Mouse (Mus musculus) thymus, adult 18-20 months (tissue): ENCODE data around the gene Glyatl3.

ENCODE experiments used
- DNase-seq, 2 experiments: peaks; one replicate each; pipeline ENCODE4 v3.0.0; 2022; ENCODE audit warnings: mixed read lengths in 2 of 2

Glyatl3 gene

GRCm38 (mm10) chr17:40914250-40914649 lies at the start of gene Glyatl3:
Glyatl3 (minus strand) TSS chr17:40914350.
- no peak for DNase-seq

- DNase-seq, result no peak
Observed at GRCm38 (mm10) chr17:40948518-40948917, 34.4 kb upstream of the Glyatl3 start.

GRCm38 (mm10) chr17:40934420-40935231 lies 20.5 kb upstream of the Glyatl3 start, which contains the start of the genes Mut and Cenpq:
Mut (plus strand) TSS chr17:40934685.
Cenpq (minus strand) TSS chr17:40935047.
- peak; percentile 92 to 95 for DNase-seq

DNA sequence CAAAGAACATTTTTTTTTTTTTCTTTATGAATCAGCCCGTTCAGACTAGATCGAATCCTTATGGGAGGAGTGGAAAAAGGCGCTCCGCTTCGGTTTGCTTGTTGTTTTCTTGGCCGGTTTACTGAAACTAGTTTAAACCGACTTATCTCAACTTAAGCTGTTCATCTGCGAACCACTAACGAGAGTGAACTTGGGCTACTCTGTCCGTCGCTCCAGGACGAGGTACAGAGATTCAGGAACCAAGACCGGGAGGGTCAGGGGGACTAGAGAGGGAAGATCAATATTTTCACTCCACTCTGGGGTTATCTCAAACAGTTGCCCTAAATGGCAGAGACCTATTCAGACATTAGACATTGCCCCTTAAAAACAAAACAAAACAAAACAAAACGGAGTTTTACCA lies 19.8 kb upstream of the Glyatl3 start:
- no peak for DNase-seq

GRCm38 (mm10) chr17:40915499-40915898 lies 1.3 kb upstream of the Glyatl3 start:
- no peak for DNase-seq

- DNase-seq, result no peak
Observed at GRCm38 (mm10) chr17:40904721-40905154, 9.4 kb downstream of the Glyatl3 start.

- DNase-seq, result no peak
Observed at GRCm38 (mm10) chr17:40904056-40904597, 10.0 kb downstream of the Glyatl3 start.

DNA sequence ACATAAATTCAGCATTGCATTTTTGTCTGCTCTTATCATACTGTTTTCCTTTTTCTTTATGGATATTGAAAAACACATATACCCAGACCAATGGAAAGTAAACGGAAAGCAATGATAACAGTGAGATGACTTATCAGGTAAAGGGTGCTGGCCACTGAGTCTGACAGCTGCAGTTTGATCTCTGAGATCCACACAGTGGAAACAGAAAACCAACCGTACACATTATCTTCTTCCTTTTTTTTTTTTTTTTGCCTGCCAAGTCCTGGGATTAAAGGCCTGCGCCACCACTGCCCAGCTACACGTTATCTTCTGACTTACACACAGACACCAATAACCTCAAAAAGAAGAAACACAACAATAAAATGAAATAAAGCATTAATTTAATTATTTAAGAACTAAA lies 10.8 kb downstream of the Glyatl3 start:
- no peak for DNase-seq

DNA sequence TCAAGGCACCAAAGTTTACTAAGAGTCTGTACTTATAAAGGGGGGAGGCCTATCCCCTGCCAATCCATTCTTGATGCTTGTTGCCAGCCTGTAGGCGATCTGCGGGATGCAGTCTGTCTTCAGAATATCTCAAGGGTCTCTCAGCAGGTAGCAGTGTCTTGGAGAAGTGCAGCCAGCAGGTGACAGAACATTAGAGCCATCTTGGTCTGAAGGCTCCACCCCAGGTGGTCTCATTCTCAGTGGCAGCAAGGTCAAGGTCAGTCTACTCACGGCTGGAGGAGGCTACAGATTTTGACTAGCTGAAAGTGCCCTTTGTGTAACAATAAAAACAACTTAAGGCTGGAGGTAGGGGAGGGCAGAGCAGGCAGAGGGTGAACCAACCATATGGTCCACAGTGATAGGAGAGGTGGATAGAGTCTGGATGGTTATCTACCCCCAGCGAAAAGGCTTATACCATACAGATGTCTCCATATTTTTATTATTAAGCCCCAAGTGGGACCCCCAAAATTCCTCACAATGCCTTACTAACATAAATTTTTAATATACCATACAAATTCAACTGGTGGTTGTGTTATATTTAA lies 14.3 kb downstream of the Glyatl3 start:
- DNase-seq, result no peak

DNA sequence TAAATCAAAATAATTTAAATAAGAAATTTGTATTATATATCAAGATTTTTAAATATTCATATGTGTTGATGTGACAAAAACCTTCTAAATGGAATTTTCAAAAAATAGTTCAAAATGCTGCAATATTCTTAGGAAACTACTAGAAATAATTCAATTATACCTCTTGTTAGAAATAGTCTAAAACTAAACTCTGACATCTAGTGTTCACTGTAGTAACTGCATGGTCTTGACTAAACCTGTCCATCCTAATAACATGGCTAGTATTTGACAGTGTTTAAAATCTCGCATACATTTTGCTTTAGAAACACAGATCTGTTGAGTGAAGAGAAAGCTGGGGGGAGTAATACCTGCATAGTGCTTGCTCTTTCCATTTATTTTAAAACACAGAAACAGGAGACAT lies 17.3 kb downstream of the Glyatl3 start:
- no peak for DNase-seq

DNA sequence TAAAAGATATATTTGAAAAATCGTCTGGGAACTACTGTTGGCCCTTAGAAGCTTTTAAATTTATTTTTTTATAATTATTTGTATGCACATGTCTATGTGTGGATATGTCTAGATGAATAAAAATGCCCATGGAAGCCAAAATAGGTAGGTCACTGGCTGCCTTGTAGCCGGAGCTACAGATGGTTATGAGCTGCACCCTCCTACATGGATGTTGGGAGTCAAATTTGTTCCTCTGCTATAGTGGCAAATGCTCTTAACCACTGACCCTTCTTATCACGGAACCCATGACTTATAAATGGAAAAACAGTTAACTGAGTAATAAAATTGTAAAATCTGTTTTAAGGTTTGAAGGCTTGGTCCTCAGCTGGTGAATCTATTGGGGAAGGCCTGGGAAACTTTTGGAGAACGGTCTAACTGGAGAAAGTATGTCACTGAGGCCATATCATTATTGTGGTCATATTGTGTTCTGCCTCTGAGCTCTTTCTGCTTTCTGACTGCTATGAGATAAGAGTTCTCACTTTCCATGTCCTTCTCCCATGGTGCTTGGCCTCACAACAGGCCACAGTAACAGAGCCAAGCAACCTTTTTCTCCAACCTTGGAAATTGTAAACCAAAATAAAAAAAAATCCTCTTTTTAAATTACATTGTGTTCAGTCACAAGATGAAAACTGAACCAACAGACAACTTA lies 26.2 kb downstream of the Glyatl3 start:
- DNase-seq, result no peak

DNA sequence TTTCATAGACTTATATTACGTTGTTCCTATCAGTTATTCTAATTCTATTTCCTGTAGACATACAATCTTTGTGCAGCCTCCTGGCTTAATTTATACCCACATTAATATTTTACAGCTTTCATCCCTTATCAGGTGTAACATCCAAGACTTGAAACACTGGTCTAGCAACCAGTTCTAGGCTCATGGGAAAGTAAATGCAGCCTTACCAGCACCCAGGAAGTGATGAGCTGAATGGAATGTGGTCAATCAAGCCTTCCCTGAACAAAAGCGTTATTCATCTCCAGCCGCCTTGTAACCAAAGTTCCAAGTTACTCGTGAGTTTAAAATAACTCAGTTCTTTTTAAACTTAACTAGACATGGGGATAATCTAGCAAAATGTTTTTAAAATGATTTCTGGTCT lies 29.0 kb downstream of the Glyatl3 start:
- DNase-seq, result no peak

- no peak for DNase-seq
Observed at GRCm38 (mm10) chr17:40882172-40882571, 32.0 kb downstream of the Glyatl3 start.

DNA sequence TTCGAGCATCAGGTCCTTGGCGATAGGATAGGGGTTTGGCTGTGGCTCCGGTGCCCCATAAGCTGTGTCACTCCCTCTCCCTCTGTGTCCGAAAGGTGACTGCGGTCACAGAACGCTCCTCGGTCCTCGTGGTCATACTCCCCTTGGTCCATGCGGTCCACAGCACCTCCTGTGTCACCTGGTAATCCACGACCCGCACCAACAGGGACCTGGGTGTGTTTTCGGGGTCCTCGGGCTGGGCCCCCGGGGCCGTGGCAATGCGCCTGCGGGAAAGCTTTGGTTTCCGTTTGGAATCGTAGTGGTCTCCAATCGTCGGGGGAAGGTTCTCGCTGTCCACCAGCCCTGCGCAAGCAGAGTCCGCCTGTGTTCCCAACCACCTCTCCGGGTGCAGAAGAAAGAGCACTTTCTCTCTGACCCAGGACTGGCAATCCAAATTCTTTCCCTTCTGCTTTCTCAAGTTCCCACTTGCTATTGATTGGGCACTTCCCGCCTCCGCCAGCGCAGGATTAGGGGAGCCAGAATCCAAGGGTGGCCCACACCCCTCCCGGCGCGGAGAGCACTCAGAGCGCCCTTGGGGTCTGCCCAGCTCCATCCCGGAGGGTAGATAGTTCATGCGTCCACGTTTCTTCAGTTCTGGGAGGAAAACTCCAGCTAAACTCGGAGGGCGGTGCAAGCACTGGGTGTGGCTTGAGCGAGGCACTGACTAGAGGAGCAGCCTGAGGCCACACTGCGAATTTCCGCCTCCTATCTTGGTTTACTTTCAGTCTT lies 34.0 kb downstream of the Glyatl3 start, which contains the start of gene 9130008F23Rik:
TSS of gene 9130008F23Rik (minus strand) at position 636 of the 768 bp plus-strand sequence.
- no peak for DNase-seq

- no peak for DNase-seq
Observed at GRCm38 (mm10) chr17:40879528-40879923, 34.6 kb downstream of the Glyatl3 start.

GRCm38 (mm10) chr17:40877741-40878140 lies 36.4 kb downstream of the Glyatl3 start:
- no peak for DNase-seq

- DNase-seq, result no peak
Observed at GRCm38 (mm10) chr17:40875568-40875967, 38.6 kb downstream of the Glyatl3 start.

GRCm38 (mm10) chr17:40874701-40875100 lies 39.4 kb downstream of the Glyatl3 start:
- DNase-seq, result no peak

GRCm38 (mm10) chr17:40873582-40874011 lies 40.6 kb downstream of the Glyatl3 start:
- no peak for DNase-seq

DNA sequence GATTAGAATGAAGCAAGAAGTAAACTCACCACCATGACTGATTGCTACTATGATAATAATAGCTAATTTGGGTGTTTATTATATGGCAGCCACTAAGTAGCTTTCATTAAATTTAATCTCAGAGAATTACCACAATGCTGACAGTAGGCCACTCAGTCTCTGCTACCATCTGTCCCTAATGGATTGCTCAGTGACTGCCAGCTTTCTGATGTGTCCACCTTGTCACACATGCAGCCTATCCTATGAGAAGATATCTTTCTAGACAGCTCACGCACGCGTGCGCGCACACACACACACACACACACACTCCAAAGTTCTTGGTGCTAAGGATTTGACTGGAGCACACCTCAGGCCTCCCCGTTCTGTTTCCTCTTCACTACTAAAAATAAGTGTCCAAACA lies 41.5 kb downstream of the Glyatl3 start:
- DNase-seq, result no peak

GRCm38 (mm10) chr17:40868952-40869747 lies 45.0 kb downstream of the Glyatl3 start:
- DNase-seq, result no peak

GRCm38 (mm10) chr17:40855065-40855464 lies 59.1 kb downstream of the Glyatl3 start:
- DNase-seq, result no peak
